Mouse (Mus musculus): Measurements from ENCODE around the gene Slc41a3.

Slc41a3 gene

GRCm38 (mm10) chr6:90604533-90605297 is at the start of gene Slc41a3:
Slc41a3 (plus strand) TSS chr6:90604725.
- in situ Hi-C loops (cut with MboI; ENCODE audit: low sequenced_read_pairs): no loop called here

- in situ Hi-C loops (cut with MboI; ENCODE audit: low sequenced_read_pairs): no loop called here
Observed at GRCm38 (mm10) chr6:90556534-90557058, 47.9 kb upstream of the Slc41a3 start.

- in situ Hi-C loops (cut with MboI; ENCODE audit: low sequenced_read_pairs): no loop called here
Observed at GRCm38 (mm10) chr6:90557077-90557476, 47.4 kb upstream of the Slc41a3 start.

- in situ Hi-C loops (cut with MboI; ENCODE audit: low sequenced_read_pairs): no loop called here
Observed at GRCm38 (mm10) chr6:90557829-90558693, 46.5 kb upstream of the Slc41a3 start.

- in situ Hi-C loops (cut with MboI; ENCODE audit: low sequenced_read_pairs): no loop called here
Observed at GRCm38 (mm10) chr6:90560390-90561058, 44.0 kb upstream of the Slc41a3 start.

GRCm38 (mm10) chr6:90561234-90561781 is 43.2 kb upstream of the Slc41a3 start:
- in situ Hi-C loops (cut with MboI; ENCODE audit: low sequenced_read_pairs): no loop called here

GRCm38 (mm10) chr6:90564240-90564639 is 40.3 kb upstream of the Slc41a3 start:
- in situ Hi-C loops (cut with MboI; ENCODE audit: low sequenced_read_pairs): no loop called here

- in situ Hi-C loops (cut with MboI; ENCODE audit: low sequenced_read_pairs): no loop called here
Observed at GRCm38 (mm10) chr6:90565357-90566215, 38.9 kb upstream of the Slc41a3 start.

GRCm38 (mm10) chr6:90567486-90567885 is 37.0 kb upstream of the Slc41a3 start:
- in situ Hi-C loops (cut with MboI; ENCODE audit: low sequenced_read_pairs): no loop called here

GRCm38 (mm10) chr6:90567928-90568327 is 36.6 kb upstream of the Slc41a3 start:
- in situ Hi-C loops (cut with MboI; ENCODE audit: low sequenced_read_pairs): no loop called here

GRCm38 (mm10) chr6:90568721-90569120 is 35.8 kb upstream of the Slc41a3 start:
- in situ Hi-C loops (cut with MboI; ENCODE audit: low sequenced_read_pairs): no loop called here

GRCm38 (mm10) chr6:90569736-90570383 is 34.7 kb upstream of the Slc41a3 start:
- in situ Hi-C loops (cut with MboI; ENCODE audit: low sequenced_read_pairs): no loop called here

- in situ Hi-C loops (cut with MboI; ENCODE audit: low sequenced_read_pairs): no loop called here
Observed at GRCm38 (mm10) chr6:90570392-90570791, 34.1 kb upstream of the Slc41a3 start.

GRCm38 (mm10) chr6:90575261-90575715 is 29.2 kb upstream of the Slc41a3 start:
- in situ Hi-C loops (cut with MboI; ENCODE audit: low sequenced_read_pairs): no loop called here

GRCm38 (mm10) chr6:90578174-90578573 is 26.4 kb upstream of the Slc41a3 start:
- in situ Hi-C loops (cut with MboI; ENCODE audit: low sequenced_read_pairs): no loop called here

GRCm38 (mm10) chr6:90582331-90582730 is 22.2 kb upstream of the Slc41a3 start:
- in situ Hi-C loops (cut with MboI; ENCODE audit: low sequenced_read_pairs): no loop called here

- in situ Hi-C loops (cut with MboI; ENCODE audit: low sequenced_read_pairs): no loop called here
Observed at GRCm38 (mm10) chr6:90588113-90588512, 16.4 kb upstream of the Slc41a3 start.

GRCm38 (mm10) chr6:90590707-90591106 is 13.8 kb upstream of the Slc41a3 start:
- in situ Hi-C loops (cut with MboI; ENCODE audit: low sequenced_read_pairs): no loop called here

- in situ Hi-C loops (cut with MboI; ENCODE audit: low sequenced_read_pairs): no loop called here
Observed at GRCm38 (mm10) chr6:90594972-90595371, 9.6 kb upstream of the Slc41a3 start.

Data from CH12F3 (cell line).